Comparison of ENCODE assay signal across 31 mouse cellular contexts in the genomic region with DNA sequence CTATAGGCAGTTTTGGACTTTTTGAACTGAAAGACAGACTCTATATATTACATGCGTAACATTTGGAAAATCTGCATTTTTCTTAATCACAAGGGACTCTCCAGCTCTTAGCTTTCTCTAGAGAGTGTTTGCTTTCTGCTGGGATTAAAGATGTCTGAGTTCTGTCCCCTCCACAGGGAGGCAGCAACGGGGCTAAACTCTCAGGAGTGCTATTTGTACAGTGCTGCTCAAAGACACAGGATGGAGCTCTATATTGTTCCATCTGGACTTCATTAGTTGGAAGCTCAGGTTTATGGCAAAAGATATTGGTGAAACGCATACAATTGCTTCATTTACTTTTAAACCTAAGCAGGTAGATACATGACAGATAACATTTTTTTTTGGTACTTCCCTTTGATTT. TPM values are rescaled to one million over a fixed set of nuclear protein-coding genes. Genes with fewer than 3 reads are reported as not detected.
A peak's percentile ranks its signal among the peaks of the same experiment; 100 is the strongest.
DNase-seq lines count a peak whose midpoint lies in the region; ATAC-seq and TF ChIP-seq lines count a peak whose summit lies in the region.
"Had no signal": no experiment of that assay in that cellular context is flagged by ENCODE, and none has a peak within 500 bp of the region (broad histone marks: within the 10 kb centered on the region; RNA-seq: fewer than 3 reads in every experiment).

No protein-coding gene starts in this region.

- peak; percentile 65 for TF ChIP-seq CTCF in layer of hippocampus, adult 2 months (conservative IDR thresholded peaks at IDR 0.05)

- no peak overlapping the region for H3K27ac ChIP-seq in layer of hippocampus, adult 2 months
- H3K27ac ChIP-seq: gastrocnemius, adult 2 months; heart, embryonic 13.5 days; liver, embryonic 12.5 days; macrophage; midbrain, embryonic 13.5 days had no signal

- no peak for DNase-seq in frontal cortex, postnatal 14 days (ENCODE audit: low spot score in 2 of 2)
- DNase-seq in layer of hippocampus, adult 2 months (ENCODE audit: low spot score in 2 of 2) = no peak
- DNase-seq in layer of hippocampus, adult 11-12 months (ENCODE audit: low spot score) = no peak
- DNase-seq in 3T3-L1 (ENCODE audit: low read depth, low spot score) (peak; percentile 18), NIH3T3 (ENCODE audit: low read depth) (peak; percentile 31)
- DNase-seq in urinary bladder, postnatal 10 days (ENCODE audit: low spot score) = no peak
- no peak for DNase-seq in adrenal gland, postnatal 25 days
- DNase-seq: adrenal gland, postnatal 10 days; B cell, adult 2 months; cerebellum, adult 11-12 months; cerebellum, adult 9-11 months; gastrocnemius, adult 2 months; gastrocnemius, postnatal 36 days; heart, adult 18-20 months; kidney, adult 8-10 months; kidney, postnatal 14 days; left cerebral cortex, postnatal 4 days; liver, postnatal 0 days; lung, postnatal 10 days; right cerebral cortex, postnatal 25 days; spleen, adult 18-20 months; thymus, adult 2 months; thymus, postnatal 36 days had no signal

- H3K4me3 ChIP-seq in layer of hippocampus, adult 2 months = no peak overlapping the region
- H3K4me3 ChIP-seq: erythroblast, embryonic 14.5 days; gastrocnemius, adult 2 months; heart, embryonic 13.5 days; liver, embryonic 12.5 days; midbrain, embryonic 13.5 days had no signal

- peak; percentile 44 for ATAC-seq in frontal cortex, adult (ENCODE audit: low TSS enrichment)
- ATAC-seq: hindbrain, embryonic 16.5 days; liver, embryonic 12.5 days; liver, postnatal 0 days; midbrain, embryonic 13.5 days; Patski had no signal

RNA-seq across cellular contexts. Expression of gene Tspyl4, which starts 15.3 kb away (rescaled TPM):
- total RNA-seq in layer of hippocampus, adult 2 months (2021) = 100 to 1,000 TPM; 348 to 365 TPM
- 13.6 and 15.0 TPM in 2 replicates for total RNA-seq in adrenal gland, postnatal 25 days (2021)

RNA-seq across cellular contexts. Expression of gene Tspyl1, which starts 30.5 kb away (rescaled TPM):
- 100 to 1,000 TPM; 163 to 172 TPM for total RNA-seq in layer of hippocampus, adult 2 months (2021)
- 59.9 and 66.6 TPM in 2 replicates for total RNA-seq in adrenal gland, postnatal 25 days (2021)

Comparison
In these comparisons a context has a peak if more than half of its experiments do, and no peak if none do; other contexts are left out.
1. DNase-seq: peak in 3T3-L1 (single experiment) and NIH3T3 (single experiment); none in frontal cortex, postnatal 14 days (0 of 2), layer of hippocampus, adult 2 months (0 of 2), layer of hippocampus, adult 11-12 months (single experiment), urinary bladder, postnatal 10 days (single experiment) and adrenal gland, postnatal 25 days (single experiment).
2. RNA of gene Tspyl4, which starts 15.3 kb away (total RNA-seq): 348 to 365 TPM in layer of hippocampus, adult 2 months; 13.6 to 15.0 TPM in adrenal gland, postnatal 25 days; every median in the first group is over 10 times any median in the second.